9 mouse cellular contexts compared by ENCODE assay signal in the genomic region with DNA sequence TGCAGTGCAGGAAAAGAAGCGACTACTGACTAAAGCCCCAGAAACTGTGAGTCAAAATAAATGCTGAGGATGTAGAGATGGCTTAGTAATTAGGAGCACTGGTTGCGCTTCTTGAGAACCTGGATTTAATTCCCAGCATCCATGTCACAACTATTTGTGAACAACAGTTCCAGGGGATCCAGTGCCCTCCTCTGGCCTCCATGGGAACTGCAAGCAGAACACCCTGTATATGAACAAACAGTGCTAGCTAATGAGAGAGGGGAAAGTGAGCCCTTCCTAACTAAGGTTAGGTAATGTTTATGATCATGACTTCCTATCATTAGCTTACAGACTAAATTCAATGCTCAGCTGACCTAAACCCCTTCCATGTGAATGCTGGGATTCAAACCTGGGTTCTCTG. TPM values are rescaled to one million over a fixed set of nuclear protein-coding genes. Genes with fewer than 3 reads are reported as not detected.
DNase-seq lines count a peak whose midpoint lies in the region; ATAC-seq and TF ChIP-seq lines count a peak whose summit lies in the region.
"Had no signal": no experiment of that assay in that cellular context is flagged by ENCODE, and none has a peak within 500 bp of the region (broad histone marks: within the 10 kb centered on the region; RNA-seq: fewer than 3 reads in every experiment).

No protein-coding gene starts in this region.

- H3K4me1 ChIP-seq in midbrain, postnatal 0 days (ENCODE audit: insufficient read depth, low read length) = no peaks in the 10 kb centered on the region
- no peaks in the 10 kb centered on the region for H3K4me1 ChIP-seq in midbrain, embryonic 14.5 days (ENCODE audit: control insufficient read depth, insufficient read depth, low read length)
- H3K4me1 ChIP-seq in cortical plate, adult 2 months (ENCODE audit: control insufficient read depth, insufficient read depth, low read length) = no peaks in the 10 kb centered on the region
- H3K4me1 ChIP-seq in heart, embryonic 10.5 days = no peaks in the 10 kb centered on the region

- no peaks in the 10 kb centered on the region for H3K36me3 ChIP-seq in midbrain, postnatal 0 days (ENCODE audit: insufficient read depth, low read length)
- H3K36me3 ChIP-seq in midbrain, embryonic 14.5 days (ENCODE audit: control insufficient read depth, insufficient read depth, low read length) = peaks cover 6% of the 10 kb centered on the region; the same call in 1 of the 2 replicates
- H3K36me3 ChIP-seq in heart, embryonic 10.5 days = peaks cover 15% of the 10 kb centered on the region; the same call in 1 of the 2 replicates

- no peak overlapping the region for H3K4me2 ChIP-seq in midbrain, postnatal 0 days (ENCODE audit: low read depth, low read length, poor library complexity, severe bottlenecking)
- H3K4me2 ChIP-seq in midbrain, embryonic 14.5 days (ENCODE audit: low read length) = no peak overlapping the region

- DNase-seq in adrenal gland, postnatal 10 days = peak; percentile 30
- DNase-seq in adrenal gland, postnatal 4 days (ENCODE audit: low spot score in 2 of 2) = no peak
- no peak for DNase-seq in midbrain, postnatal 0 days (ENCODE audit: low spot score)
- DNase-seq in midbrain, embryonic 14.5 days = no peak
- no peak for DNase-seq in layer of hippocampus, adult 8-10 months (ENCODE audit: low spot score in 2 of 2)
- DNase-seq in heart, embryonic 10.5 days (ENCODE audit: low spot score) = no peak

- H3K27ac ChIP-seq in midbrain, postnatal 0 days (ENCODE audit: low read depth, low read length) = no peak overlapping the region
- H3K27ac ChIP-seq in midbrain, embryonic 14.5 days (replicated peaks; ENCODE audit: low read depth, low read length) = no peak overlapping the region
- no peak overlapping the region for H3K27ac ChIP-seq in cortical plate, adult 2 months (ENCODE audit: insufficient read depth, low read length)
- H3K27ac ChIP-seq in heart, embryonic 10.5 days = no peak overlapping the region

- H3K9me3 ChIP-seq in midbrain, postnatal 0 days (ENCODE audit: low read length) = no peaks in the 10 kb centered on the region
- no peaks in the 10 kb centered on the region for H3K9me3 ChIP-seq in midbrain, embryonic 14.5 days (ENCODE audit: control insufficient read depth, low read length)
- H3K9me3 ChIP-seq in heart, embryonic 10.5 days = no peaks in the 10 kb centered on the region

- H3K9ac ChIP-seq in midbrain, postnatal 0 days (replicated peaks; ENCODE audit: low read length, poor library complexity, severe bottlenecking) = no peak overlapping the region
- H3K9ac ChIP-seq in midbrain, embryonic 14.5 days (replicated peaks; ENCODE audit: low read length) = no peak overlapping the region

- no peak for TF ChIP-seq POLR2A in cortical plate, adult 2 months (IDR thresholded peaks at IDR 0.05; ENCODE audit: extremely low read depth, insufficient read depth, low read length)

- peak; percentile 51 for TF ChIP-seq CTCF in midbrain, postnatal 0 days (IDR thresholded peaks at IDR 0.05)
- peak; percentile 15; the same call in 1 of the 2 replicates for TF ChIP-seq CTCF in cortical plate, adult 2 months (IDR thresholded peaks at IDR 0.05; ENCODE audit: extremely low read depth, insufficient read depth, low read length)

- no peak overlapping the region for H3K4me3 ChIP-seq in midbrain, postnatal 0 days (ENCODE audit: low read depth, low read length)
- H3K4me3 ChIP-seq in midbrain, embryonic 14.5 days (replicated peaks; ENCODE audit: low read depth, low read length) = no peak overlapping the region
- no peak overlapping the region for H3K4me3 ChIP-seq in cortical plate, adult 2 months (ENCODE audit: insufficient read depth, low read length)
- no peak overlapping the region for H3K4me3 ChIP-seq in heart, embryonic 10.5 days

- ATAC-seq in midbrain, postnatal 0 days (ENCODE audit: low FRiP score) = no peak
- ATAC-seq in midbrain, embryonic 14.5 days (ENCODE audit: low FRiP score, low TSS enrichment) = no peak
- ATAC-seq in megakaryocyte progenitor cell, adult 5-6 weeks (replicated peaks; ENCODE audit: poor library complexity) = peak; percentile 61; the same call in 1 of the 2 replicates

- no peaks in the 10 kb centered on the region for H3K27me3 ChIP-seq in midbrain, postnatal 0 days (ENCODE audit: insufficient read depth, low read length)
- H3K27me3 ChIP-seq in midbrain, embryonic 14.5 days (ENCODE audit: control insufficient read depth, insufficient read depth, low read length) = no peaks in the 10 kb centered on the region
- no peaks in the 10 kb centered on the region for H3K27me3 ChIP-seq in heart, embryonic 10.5 days (ENCODE audit: insufficient read depth, poor library complexity, severe bottlenecking)

- 92% methylated on average over 2 of the region's 2 CpGs for WGBS in midbrain, postnatal 0 days
- 99% methylated on average over 2 of the region's 2 CpGs for WGBS in midbrain, embryonic 14.5 days
- 86% methylated on average over 2 of the region's 2 CpGs for WGBS in heart, embryonic 10.5 days

RNA-seq across cellular contexts. Expression of a gene that starts 36.9 kb away (rescaled TPM):
- total RNA-seq in adrenal gland, postnatal 10 days (2021) = 1 to 10 TPM; 1.7 to 2.0 TPM
- total RNA-seq in adrenal gland, postnatal 4 days (2021) = 1 to 10 TPM; 1.5 to 2.6 TPM
- 1.0 and 1.7 TPM in 2 replicates for total RNA-seq in midbrain, postnatal 0 days (2014; rRNA removed)
- 0.79 and 0.80 TPM in 2 replicates for polyA plus RNA-seq in midbrain, postnatal 0 days (2015; fragmentation: Nextera tagmentation; extraction: Ambion mirVana)
- 0.40 and 1.1 TPM in 2 replicates for polyA plus RNA-seq in midbrain, embryonic 14.5 days (2014; fragmentation: Nextera tagmentation; extraction: Ambion mirVana)
- 1.9 TPM in 2 replicates for polyA plus RNA-seq in cortical plate, adult 2 months (2012; rRNA removed)
- total RNA-seq in megakaryocyte progenitor cell, adult 5-6 weeks (2015) = 83.9 and 84.9 TPM in 2 replicates
- 179 and 185 TPM in 2 replicates for total RNA-seq in megakaryocyte progenitor cell, adult 5-6 weeks (2017)
- 1 to 10 TPM; 1.4 to 4.3 (median 2.5) TPM for total RNA-seq in layer of hippocampus, adult 8-10 months (2022)
- polyA plus RNA-seq in heart, embryonic 10.5 days (2016; fragmentation: Nextera tagmentation; extraction: Ambion mirVana) = 0.43 TPM in 1 of 2 replicates, not detected in the other
- polyA plus RNA-seq: C2C12 had no signal

RNA-seq across cellular contexts. Expression of a gene that starts 42.1 kb away (rescaled TPM):
- 10 to 100 TPM; 26.0 to 27.6 TPM for total RNA-seq in adrenal gland, postnatal 10 days (2021)
- 10 to 100 TPM; 31.6 to 34.2 TPM for total RNA-seq in adrenal gland, postnatal 4 days (2021)
- 10.5 and 10.7 TPM in 2 replicates for total RNA-seq in midbrain, postnatal 0 days (2014; rRNA removed)
- 12.8 and 13.3 TPM in 2 replicates for polyA plus RNA-seq in midbrain, postnatal 0 days (2015; fragmentation: Nextera tagmentation; extraction: Ambion mirVana)
- 20.7 and 20.8 TPM in 2 replicates for polyA plus RNA-seq in midbrain, embryonic 14.5 days (2014; fragmentation: Nextera tagmentation; extraction: Ambion mirVana)
- polyA plus RNA-seq in cortical plate, adult 2 months (2012; rRNA removed) = 17.2 and 18.7 TPM in 2 replicates
- 38.0 and 49.0 TPM in 2 replicates for total RNA-seq in megakaryocyte progenitor cell, adult 5-6 weeks (2015)
- total RNA-seq in megakaryocyte progenitor cell, adult 5-6 weeks (2017) = 63.0 and 67.2 TPM in 2 replicates
- 10 to 100 TPM; 22.3 to 28.3 (median 25.1) TPM for total RNA-seq in layer of hippocampus, adult 8-10 months (2022)
- 16.1 and 18.9 TPM in 2 replicates for polyA plus RNA-seq in heart, embryonic 10.5 days (2016; fragmentation: Nextera tagmentation; extraction: Ambion mirVana)

RNA-seq across cellular contexts. Expression of a gene that starts 47.1 kb away (rescaled TPM):
- 10 to 100 TPM; 32.3 to 40.5 TPM for total RNA-seq in adrenal gland, postnatal 10 days (2021)
- total RNA-seq in adrenal gland, postnatal 4 days (2021) = 10 to 100 TPM; 50.0 to 61.0 TPM
- total RNA-seq in midbrain, postnatal 0 days (2014; rRNA removed) = 32.8 and 36.8 TPM in 2 replicates
- polyA plus RNA-seq in midbrain, postnatal 0 days (2015; fragmentation: Nextera tagmentation; extraction: Ambion mirVana) = 24.2 and 24.8 TPM in 2 replicates
- 23.6 and 26.2 TPM in 2 replicates for polyA plus RNA-seq in midbrain, embryonic 14.5 days (2014; fragmentation: Nextera tagmentation; extraction: Ambion mirVana)
- polyA plus RNA-seq in cortical plate, adult 2 months (2012; rRNA removed) = 41.0 and 41.1 TPM in 2 replicates
- 9.1 and 13.8 TPM in 2 replicates for total RNA-seq in megakaryocyte progenitor cell, adult 5-6 weeks (2015)
- 10.8 and 13.4 TPM in 2 replicates for total RNA-seq in megakaryocyte progenitor cell, adult 5-6 weeks (2017)
- 10 to 100 TPM; 44.4 to 53.3 (median 51.5) TPM for total RNA-seq in layer of hippocampus, adult 8-10 months (2022)
- polyA plus RNA-seq in heart, embryonic 10.5 days (2016; fragmentation: Nextera tagmentation; extraction: Ambion mirVana) = 18.1 and 20.4 TPM in 2 replicates

Comparison
In these comparisons a context has a peak if more than half of its experiments do, and no peak if none do; other contexts are left out.
1. RNA of a gene that starts 36.9 kb away (total RNA-seq): 83.9 to 185 TPM in megakaryocyte progenitor cell, adult 5-6 weeks; 1.4 to 4.3 TPM in layer of hippocampus, adult 8-10 months, 1.5 to 2.6 TPM in adrenal gland, postnatal 4 days, 1.7 to 2.0 TPM in adrenal gland, postnatal 10 days and 1.0 to 1.7 TPM in midbrain, postnatal 0 days; every median in the first group is over 10 times any median in the second.